Mouse (Mus musculus) embryonic stem cell, embryonic (primary cell): ENCODE measurements around the gene Apela.

Experiments used
- CTCF ChIA-PET, 4 experiments: fragments of 300-600 bp in 2 of 4; fragments of 350-600 bp in 2 of 4; sonication (Branson Sonifier 250); formaldehyde crosslinking; loops; one replicate each; lab custom pipeline; 2022; ENCODE audit warnings: inconsistent platforms in 2 of 4; lab: Charles Lee
- POLR2A ChIA-PET, 4 experiments: fragments of 300-600 bp in 2 of 4; fragments of 350-600 bp in 2 of 4; sonication (Branson Sonifier 250); formaldehyde crosslinking; loops; one replicate each; lab custom pipeline; 2022; ENCODE audit warnings: antibody characterized with exemption in 4 of 4, inconsistent platforms in 1 of 4; lab: Charles Lee

Apela gene

GRCm38 (mm10) chr8:65034136-65034535, 3.0 kb downstream of the Apela start:
- CTCF ChIA-PET, result interaction anchor here in 1 of 4 experiments (1.2 kb wide), 1 partner anchor 11 kb away, joined by 6 read pairs; no protein-coding TSS in a partner anchor
- POLR2A ChIA-PET, result interaction anchor here (0.7 to 3.3 kb wide), 30 partner anchors 9 to 1452 kb away, joined by 3 to 27 read pairs (median 4); partner anchors contain the start of genes Tma16 (in 1 of the 4) and Tmem192 (in 1 of the 4)

- ChIA-PET POLR2A (interaction anchor here (0.5 to 3.3 kb wide), 15 partner anchors 10 to 57 kb away, joined by 3 to 27 read pairs (median 4); no protein-coding TSS in a partner anchor), CTCF (no interaction called here)
Observed at GRCm38 (mm10) chr8:65033056-65033455, 4.1 kb downstream of the Apela start.

GRCm38 (mm10) chr8:65032107-65032506, 5.0 kb downstream of the Apela start:
- POLR2A ChIA-PET, result interaction anchor here in 2 of 4 experiments (0.8 to 3.1 kb wide), 7 partner anchors 12 to 44 kb away, joined by 4 to 13 read pairs (median 6); partner anchors contain the start of genes Trim60 (in 1 of the 2) and Trim61 (in 1 of the 2)
- CTCF ChIA-PET, result no interaction called here

- CTCF ChIA-PET, result no interaction called here
- POLR2A ChIA-PET, result interaction anchor here in 2 of 4 experiments (0.5 to 3.1 kb wide), 9 partner anchors 12 to 170 kb away, joined by 3 to 13 read pairs (median 6); partner anchors contain the start of genes Trim60 (in 1 of the 2) and Trim61 (in 1 of the 2)
Observed at GRCm38 (mm10) chr8:65030735-65031485, 6.2 kb downstream of the Apela start.

GRCm38 (mm10) chr8:65029776-65030175, 7.4 kb downstream of the Apela start:
- CTCF ChIA-PET, result interaction anchor here in 2 of 4 experiments (0.6 to 1.6 kb wide), 5 partner anchors 14 to 79 kb away, joined by 3 to 6 read pairs (median 5); no protein-coding TSS in a partner anchor
- POLR2A ChIA-PET, result interaction anchor here in 2 of 4 experiments (1.0 to 3.1 kb wide), 5 partner anchors 8 to 34 kb away, joined by 3 to 13 read pairs (median 6); partner anchors contain the start of gene Apela (in 1 of the 2)

- ChIA-PET CTCF (interaction anchor here in 3 of 4 experiments (0.6 to 1.6 kb wide), 5 partner anchors 15 to 80 kb away, joined by 3 to 6 read pairs (median 5); no protein-coding TSS in a partner anchor), POLR2A (interaction anchor here in 2 of 4 experiments (0.6 to 3.1 kb wide), 8 partner anchors 8 to 59 kb away, joined by 3 to 13 read pairs (median 4); partner anchors contain the start of gene Apela (in 1 of the 2))
Observed at GRCm38 (mm10) chr8:65028959-65029686, 8.0 kb downstream of the Apela start.

- CTCF ChIA-PET, result interaction anchor here (0.6 to 2.2 kb wide), 32 partner anchors 9 to 1454 kb away, joined by 3 to 12 read pairs (median 3); partner anchors contain the start of gene Apela (in 1 of the 4)
- POLR2A ChIA-PET, result interaction anchor here in 3 of 4 experiments (0.5 to 1.5 kb wide), 13 partner anchors 11 to 867 kb away, joined by 3 to 9 read pairs (median 3); partner anchors contain the start of genes Apela (in 1 of the 3) and Tmem192 (in 1 of the 3)
Observed at GRCm38 (mm10) chr8:65022485-65022884, 14.7 kb downstream of the Apela start.

- ChIA-PET CTCF (interaction anchor here in 1 of 4 experiments (0.7 kb wide), 1 partner anchor 90 kb away, joined by 5 read pairs; no protein-coding TSS in a partner anchor), POLR2A (interaction anchor here in 1 of 4 experiments (2.2 kb wide), 1 partner anchor 13 kb away, joined by 6 read pairs; no protein-coding TSS in a partner anchor)
Observed at GRCm38 (mm10) chr8:65018423-65018822, 18.7 kb downstream of the Apela start, which contains the start of the genes Trim61 and Trim60. Trim61 (minus strand) TSS chr8:65018523. Trim60 (minus strand) TSS chr8:65018584.

GRCm38 (mm10) chr8:65007616-65008015, 29.5 kb downstream of the Apela start:
- ChIA-PET POLR2A (interaction anchor here in 1 of 4 experiments (0.7 kb wide), 1 partner anchor 9 kb away, joined by 17 read pairs; no protein-coding TSS in a partner anchor), CTCF (interaction anchor here in 1 of 4 experiments (0.6 kb wide), 2 partner anchors 36 to 140 kb away, joined by 4 to 6 read pairs; no protein-coding TSS in a partner anchor)

GRCm38 (mm10) chr8:64998806-64999365, 38.2 kb downstream of the Apela start:
- POLR2A ChIA-PET, result interaction anchor here in 2 of 4 experiments (0.6 kb wide), 2 partner anchors 151 to 1476 kb away, joined by 4 to 5 read pairs; no protein-coding TSS in a partner anchor
- CTCF ChIA-PET, result interaction anchor here in 2 of 4 experiments (0.6 to 0.7 kb wide), 2 partner anchors 16 to 24 kb away, joined by 3 read pairs; no protein-coding TSS in a partner anchor

GRCm38 (mm10) chr8:64987731-64988130, 49.4 kb downstream of the Apela start, which contains the start of gene Trim75:
Trim75 (minus strand) TSS chr8:64987831.
- ChIA-PET POLR2A (no interaction called here), CTCF (no interaction called here)

GRCm38 (mm10) chr8:64983150-64983897, 53.8 kb downstream of the Apela start:
- ChIA-PET POLR2A (interaction anchor here in 2 of 4 experiments (0.7 to 1.6 kb wide), 7 partner anchors 9 to 149 kb away, joined by 3 to 7 read pairs (median 3); partner anchors contain the start of gene Tmem192 (in 1 of the 2)), CTCF (interaction anchor here in 2 of 4 experiments (0.6 to 0.8 kb wide), 2 partner anchors 15 to 935 kb away, joined by 3 read pairs; no protein-coding TSS in a partner anchor)
